Mouse (Mus musculus) midbrain, embryonic 12.5 days (tissue): Measurements from ENCODE around the gene Plxnb2. TPM values are rescaled to one million over a fixed set of nuclear protein-coding genes. Genes with fewer than 3 reads are reported as not detected.
A peak's percentile ranks its signal among the peaks of the same experiment; 100 is the strongest.

Experiments
- ATAC-seq: fragments of 200-750 bp; cut with Nextera tagmentation; 2 replicates; pipeline ENCODE4 v1.8.0; 2017; ENCODE audit warnings: low read depth, moderate TSS enrichment, moderate library complexity; ENCODE audit not compliant: low FRiP score
- H3K27ac ChIP-seq: fragments of 300-500 bp; sonication (generic); replicated peaks from 2 replicates; pipeline ENCODE4 v1.5.1; 2016; ENCODE audit warnings: mild to moderate bottlenecking
- H3K27me3 ChIP-seq: fragments of 300-500 bp; sonication (generic); 2 replicates; pipeline ENCODE4 v1.6.1; 2016; ENCODE audit warnings: mild to moderate bottlenecking
- H3K36me3 ChIP-seq: fragments of 300-500 bp; sonication (generic); 2 replicates; pipeline ENCODE4 v1.6.1; 2016
- H3K4me1 ChIP-seq: fragments of 300-500 bp; sonication (generic); 2 replicates; pipeline ENCODE4 v1.6.1; 2016
- H3K4me2 ChIP-seq: fragments of 300-500 bp; sonication (generic); replicated peaks from 2 replicates; pipeline ENCODE4 v1.6.1; 2016; ENCODE audit warnings: mild to moderate bottlenecking, moderate library complexity
- H3K4me3 ChIP-seq: fragments of 300-500 bp; sonication (generic); 2 replicates; pipeline ENCODE4 v1.5.1; 2016; ENCODE audit warnings: mild to moderate bottlenecking
- H3K9ac ChIP-seq: fragments of 300-500 bp; sonication (generic); replicated peaks from 2 replicates; pipeline ENCODE4 v1.6.1; 2016; ENCODE audit warnings: mild to moderate bottlenecking, moderate library complexity
- H3K9me3 ChIP-seq: fragments of 300-500 bp; sonication (generic); 2 replicates; pipeline ENCODE4 v1.6.1; 2016; ENCODE audit warnings: mild to moderate bottlenecking
- WGBS: fragments of 180-500 bp; shearing (Covaris S2); methylation state at CpG from one replicate; pipeline ENCODE4 v1.1.7; 2016; 5-methylcytosine and 5-hydroxymethylcytosine counted together
- polyA plus RNA-seq: library from polyadenylated mRNA; unstranded; fragments of >200 nt; fragmentation: Nextera tagmentation; extraction: Ambion mirVana; gene quantifications from 2 replicates; pipeline ENCODE4 v1.2.1, GENCODE M21; 2016

The Plxnb2 gene
- 164 and 170 TPM in 2 replicates for polyA plus RNA-seq

- ATAC-seq, result peak; percentile 88
- Histone ChIP-seq H3K4me3 (peak within 1 kb of the TSS; percentile 83), H3K9me3 (no peaks in the 10 kb centered on the region), H3K9ac (peak within 1 kb of the TSS; percentile 93), H3K27ac (peak within 1 kb of the TSS; percentile 95), H3K4me2 (peak within 1 kb of the TSS; percentile 96), H3K36me3 (peaks cover 10% of the 10 kb centered on the region), H3K27me3 (no peaks in the 10 kb centered on the region), H3K4me1 (peaks cover 80% of the 10 kb centered on the region)
- WGBS, result 0% methylated on average over 58 of the region's 72 CpGs
These were observed at the start of gene Plxnb2 for GRCm38 (mm10) chr15:89180571-89181229. TSS of gene Plxnb2 (minus strand) at chr15:89180788.

DNA sequence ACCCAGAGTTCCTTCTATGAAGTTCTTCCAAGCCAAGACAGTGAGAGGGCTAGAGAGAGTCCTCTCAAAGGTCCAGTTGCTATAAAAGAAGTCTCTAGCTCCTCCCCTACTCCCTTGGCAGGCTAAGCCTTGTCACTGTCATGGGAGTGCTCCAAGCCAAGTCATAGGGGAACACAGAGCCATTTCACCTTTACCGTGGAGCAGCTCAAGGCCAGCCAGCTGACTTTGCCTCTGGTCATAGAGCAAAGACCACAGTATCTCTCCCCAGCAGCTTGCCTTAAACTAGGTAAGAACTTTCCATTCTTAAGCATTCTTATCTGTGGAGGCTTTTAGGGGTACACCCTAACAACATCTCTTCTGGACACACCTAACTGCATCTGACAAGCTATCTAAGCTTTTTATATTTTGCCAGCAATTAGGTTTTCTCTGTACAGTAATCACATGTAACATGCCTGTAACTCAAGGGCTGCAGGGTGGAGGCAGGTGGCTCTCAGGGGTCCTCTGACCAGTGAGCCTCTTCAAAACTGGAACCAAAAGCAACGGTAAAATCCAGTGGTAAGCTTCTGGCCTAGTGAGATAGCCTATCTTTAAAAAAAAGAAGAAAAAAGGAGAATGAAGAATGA, 35.1 kb upstream of the Plxnb2 start:
- no peaks in the 10 kb centered on the region for H3K9me3 ChIP-seq
- ATAC-seq, result no peak
- no peak overlapping the region for H3K27ac ChIP-seq
- H3K9ac ChIP-seq, result no peak overlapping the region
- peaks cover 18% of the 10 kb centered on the region for H3K36me3 ChIP-seq
- H3K4me1 ChIP-seq, result peaks cover 23% of the 10 kb centered on the region
- no peak overlapping the region for H3K4me2 ChIP-seq
- H3K27me3 ChIP-seq, result no peaks in the 10 kb centered on the region
- H3K4me3 ChIP-seq, result no peak overlapping the region
- 97% methylated on average over 2 of the region's 2 CpGs for WGBS

DNA sequence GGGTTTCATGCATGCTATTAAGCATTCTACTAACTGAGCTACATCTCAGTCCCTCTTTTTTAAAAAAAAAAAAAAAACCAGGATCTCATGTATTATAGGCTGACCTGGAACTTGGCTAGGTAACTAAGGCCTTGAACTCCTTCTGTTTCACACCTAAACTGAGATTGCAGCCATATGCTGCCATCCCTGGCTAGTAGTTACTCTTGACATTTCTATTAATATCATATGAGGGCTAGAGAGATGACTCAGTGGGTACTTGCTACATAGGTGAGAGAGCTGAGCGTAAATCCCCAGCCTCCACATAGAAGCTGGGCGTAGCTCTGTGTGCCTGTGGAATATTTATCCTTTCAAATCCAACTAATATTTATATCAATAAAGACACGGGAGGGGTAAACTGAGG, 34.4 kb upstream of the Plxnb2 start:
- H3K4me1 ChIP-seq, result peaks cover 24% of the 10 kb centered on the region
- H3K9ac ChIP-seq, result no peak overlapping the region
- peaks cover 18% of the 10 kb centered on the region for H3K36me3 ChIP-seq
- H3K27ac ChIP-seq, result no peak overlapping the region
- no peak overlapping the region for H3K4me3 ChIP-seq
- 97% methylated on average over 3 of the region's 3 CpGs for WGBS
- ATAC-seq, result no peak
- no peaks in the 10 kb centered on the region for H3K9me3 ChIP-seq
- no peaks in the 10 kb centered on the region for H3K27me3 ChIP-seq
- H3K4me2 ChIP-seq, result no peak overlapping the region

GRCm38 (mm10) chr15:89213517-89213916, 32.9 kb upstream of the Plxnb2 start:
- Histone ChIP-seq H3K9ac (no peak overlapping the region), H3K4me3 (0 out of 2 replicates have a peak overlapping the region, but pooled peaks have one; percentile 7), H3K9me3 (no peaks in the 10 kb centered on the region), H3K36me3 (peaks cover 18% of the 10 kb centered on the region), H3K27me3 (no peaks in the 10 kb centered on the region), H3K4me1 (peaks cover 24% of the 10 kb centered on the region), H3K27ac (no peak overlapping the region), H3K4me2 (peak overlapping the region; percentile 26)
- WGBS, result 88% methylated on average over 3 of the region's 3 CpGs
- ATAC-seq, result no peak

DNA sequence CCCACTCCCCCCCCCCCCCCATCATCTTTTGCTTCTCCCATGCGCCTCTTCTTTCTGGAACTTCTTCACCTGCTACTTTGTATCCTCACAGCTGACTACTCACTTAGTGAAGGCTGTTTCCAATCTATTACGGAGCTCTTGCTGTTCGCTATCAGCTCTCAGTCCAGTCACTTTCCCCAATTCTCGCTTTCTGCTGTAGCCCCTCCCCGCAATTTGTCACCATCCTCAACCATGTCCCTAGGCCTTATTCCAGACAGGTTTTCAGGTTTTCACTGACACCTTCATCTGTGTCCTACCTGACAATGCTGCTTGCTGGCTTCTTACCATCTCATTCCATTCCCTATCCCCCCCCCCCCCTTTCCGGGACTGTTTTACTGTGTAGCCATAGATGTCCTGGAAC, 31.9 kb upstream of the Plxnb2 start:
- 66% methylated on average over 6 of the region's 6 CpGs for WGBS
- no peak for ATAC-seq
- peak overlapping the region; percentile 78 for H3K4me2 ChIP-seq
- peaks cover 24% of the 10 kb centered on the region for H3K4me1 ChIP-seq
- H3K36me3 ChIP-seq, result peaks cover 18% of the 10 kb centered on the region
- peak overlapping the region; percentile 89 for H3K9ac ChIP-seq
- no peaks in the 10 kb centered on the region for H3K9me3 ChIP-seq
- H3K27me3 ChIP-seq, result no peaks in the 10 kb centered on the region
- H3K4me3 ChIP-seq, result peak overlapping the region; percentile 73
- peak overlapping the region; percentile 90; the same call in 1 of the 2 replicates for H3K27ac ChIP-seq

GRCm38 (mm10) chr15:89211716-89212461, 31.3 kb upstream of the Plxnb2 start:
- Histone ChIP-seq H3K27me3 (no peaks in the 10 kb centered on the region), H3K36me3 (peaks cover 16% of the 10 kb centered on the region), H3K9me3 (no peaks in the 10 kb centered on the region), H3K9ac (peak overlapping the region; percentile 89), H3K4me1 (peaks cover 24% of the 10 kb centered on the region), H3K4me2 (peak overlapping the region; percentile 78), H3K27ac (peak overlapping the region; percentile 90), H3K4me3 (peak overlapping the region; percentile 73)
- peak; percentile 14; the same call in 1 of the 2 replicates for ATAC-seq
- WGBS, result 2% methylated on average over 33 of the region's 35 CpGs

GRCm38 (mm10) chr15:89210915-89211715, 30.5 kb upstream of the Plxnb2 start, which contains the start of gene Ppp6r2:
TSS of gene Ppp6r2 (plus strand) at chr15:89211553.
- Histone ChIP-seq H3K27me3 (no peaks in the 10 kb centered on the region), H3K9ac (peak within 1 kb of the TSS; percentile 89), H3K27ac (peak within 1 kb of the TSS; percentile 90), H3K4me2 (peak within 1 kb of the TSS; percentile 78), H3K4me1 (peaks cover 24% of the 10 kb centered on the region), H3K36me3 (peaks cover 9% of the 10 kb centered on the region), H3K9me3 (no peaks in the 10 kb centered on the region), H3K4me3 (peak within 1 kb of the TSS; percentile 73)
- peak; percentile 90 for ATAC-seq
- WGBS, result 4% methylated on average over 64 of the region's 73 CpGs

DNA sequence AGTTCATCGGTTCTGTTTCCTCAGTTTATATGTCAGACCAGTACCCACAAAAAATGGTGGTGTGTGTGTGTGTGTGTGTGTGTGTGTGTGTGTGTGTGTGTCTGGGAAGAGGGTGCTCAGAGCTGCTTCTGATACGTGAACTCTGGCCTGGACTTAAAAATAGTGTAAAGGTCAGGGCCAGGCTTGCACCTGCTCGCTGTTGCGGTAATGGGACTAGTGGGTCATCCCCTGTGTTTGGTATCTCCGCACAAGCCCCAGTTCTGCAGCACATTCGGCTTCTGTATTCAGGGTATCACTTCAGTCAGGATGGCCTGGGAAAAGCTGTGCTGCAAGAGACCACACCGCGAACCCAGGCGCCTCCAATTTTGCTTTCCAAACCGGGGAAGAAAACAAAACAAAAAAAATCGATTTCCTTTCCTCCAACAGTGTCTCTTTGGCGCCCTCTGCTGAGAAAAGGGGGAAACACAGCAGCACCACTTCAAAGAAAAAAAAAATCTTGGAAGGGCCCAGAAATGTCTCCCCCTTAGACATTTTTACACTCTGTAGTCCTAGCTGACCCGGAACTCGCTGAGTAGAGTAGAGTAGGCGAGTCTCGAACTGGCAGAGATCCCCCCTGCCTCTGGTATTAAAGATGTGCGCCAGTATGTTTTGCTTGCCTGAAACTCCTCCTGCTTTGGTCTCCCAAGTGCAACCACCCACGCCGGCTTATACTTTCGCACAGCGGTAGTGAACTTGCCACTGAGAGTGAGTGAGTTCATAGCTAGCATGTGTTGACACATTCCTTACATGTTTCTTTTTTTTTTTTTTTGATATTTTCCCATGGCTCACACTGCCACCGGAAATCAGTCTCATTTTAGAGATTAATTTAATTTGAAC, 29.5 kb upstream of the Plxnb2 start:
- peaks cover 24% of the 10 kb centered on the region for H3K4me1 ChIP-seq
- 0 out of 2 replicates have a peak overlapping the region, but pooled peaks have one; percentile 47 for H3K9ac ChIP-seq
- H3K9me3 ChIP-seq, result no peaks in the 10 kb centered on the region
- whole genome bisulfite sequencing, result 19% methylated on average over 22 of the region's 22 CpGs
- ATAC-seq, result no peak
- no peaks in the 10 kb centered on the region for H3K36me3 ChIP-seq
- peak overlapping the region; percentile 31 for H3K4me3 ChIP-seq
- no peaks in the 10 kb centered on the region for H3K27me3 ChIP-seq
- H3K27ac ChIP-seq, result peak overlapping the region; percentile 79
- H3K4me2 ChIP-seq, result peak overlapping the region; percentile 52

DNA sequence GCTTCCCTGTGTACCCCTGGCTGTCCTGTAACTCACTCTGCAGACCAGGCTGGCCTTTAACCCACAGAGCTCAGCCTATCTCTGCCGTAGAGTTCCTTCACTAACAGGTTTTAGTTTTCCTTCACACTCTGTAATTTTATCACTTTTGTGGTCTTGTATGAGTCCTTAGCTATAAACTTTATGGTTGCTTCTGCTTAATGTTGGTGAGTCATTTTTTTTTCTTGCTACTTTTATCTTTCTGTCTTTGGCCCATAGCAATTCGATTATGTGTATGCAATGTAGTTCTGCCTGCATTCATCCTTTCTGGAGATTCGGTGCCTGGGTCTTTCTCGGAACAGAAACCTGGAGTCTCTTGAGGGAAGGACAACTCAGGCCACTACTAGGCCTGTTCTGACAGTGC, 26.9 kb upstream of the Plxnb2 start:
- H3K4me1 ChIP-seq, result peaks cover 8% of the 10 kb centered on the region
- no peak for ATAC-seq
- H3K27ac ChIP-seq, result no peak overlapping the region
- no peak overlapping the region for H3K9ac ChIP-seq
- no peaks in the 10 kb centered on the region for H3K27me3 ChIP-seq
- 91% methylated on average over 4 of the region's 4 CpGs for WGBS
- H3K4me2 ChIP-seq, result no peak overlapping the region
- no peak overlapping the region for H3K4me3 ChIP-seq
- H3K9me3 ChIP-seq, result peaks cover 9% of the 10 kb centered on the region
- no peaks in the 10 kb centered on the region for H3K36me3 ChIP-seq

GRCm38 (mm10) chr15:89197056-89197455, 16.5 kb upstream of the Plxnb2 start:
- Histone ChIP-seq H3K4me3 (peak overlapping the region; percentile 89), H3K27me3 (no peaks in the 10 kb centered on the region), H3K9ac (peak overlapping the region; percentile 99), H3K4me1 (peaks cover 16% of the 10 kb centered on the region), H3K9me3 (no peaks in the 10 kb centered on the region), H3K4me2 (peak overlapping the region; percentile 64), H3K36me3 (no peaks in the 10 kb centered on the region), H3K27ac (peak overlapping the region; percentile 96)
- ATAC-seq, result no peak
- WGBS, result 75% methylated on average over 15 of the region's 15 CpGs
